Mouse (Mus musculus): ENCODE data around the gene Bean1. TPM values are rescaled to one million over a fixed set of nuclear protein-coding genes. Genes with fewer than 3 reads are reported as not detected.

The Bean1 gene
- polyA plus RNA-seq, 1 experiment from 2014 or later, result 0.20 TPM

DNA sequence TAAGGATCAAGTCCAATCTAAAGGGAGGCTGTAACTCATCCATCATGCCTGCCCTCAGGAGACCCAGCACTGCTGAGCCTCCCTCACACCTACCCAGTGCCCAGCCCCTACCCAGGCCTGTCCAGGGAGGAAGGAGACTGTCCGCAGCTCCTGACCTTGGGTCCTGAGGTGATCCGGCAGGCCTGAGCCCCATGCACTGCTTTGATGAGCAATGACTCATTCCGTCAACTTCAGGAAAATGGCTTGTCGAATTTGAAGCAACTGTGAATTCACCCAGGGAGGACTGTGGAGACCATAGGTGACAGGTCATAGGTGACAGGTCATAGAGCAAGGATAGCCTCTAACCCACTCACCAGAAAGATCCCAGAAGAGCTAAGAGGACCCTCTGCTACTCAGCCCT lies 26.9 kb upstream of the Bean1 start:
- H3K27me3 ChIP-seq (replicated peaks; ENCODE audit: low read depth, poor library complexity, severe bottlenecking), result no peaks in the 10 kb centered on the region
- no peak overlapping the region for H3K4me3 ChIP-seq
- WGBS, result 77% methylated on average over 4 of the region's 4 CpGs
- no peak for DNase-seq (ENCODE audit: low spot score)
- H3K36me3 ChIP-seq (replicated peaks), result no peaks in the 10 kb centered on the region
- H3K27ac ChIP-seq (replicated peaks), result no peak overlapping the region
- no peaks in the 10 kb centered on the region for H3K9me3 ChIP-seq
- H3K4me1 ChIP-seq, result peaks cover 4% of the 10 kb centered on the region; the same call in 1 of the 2 replicates

DNA sequence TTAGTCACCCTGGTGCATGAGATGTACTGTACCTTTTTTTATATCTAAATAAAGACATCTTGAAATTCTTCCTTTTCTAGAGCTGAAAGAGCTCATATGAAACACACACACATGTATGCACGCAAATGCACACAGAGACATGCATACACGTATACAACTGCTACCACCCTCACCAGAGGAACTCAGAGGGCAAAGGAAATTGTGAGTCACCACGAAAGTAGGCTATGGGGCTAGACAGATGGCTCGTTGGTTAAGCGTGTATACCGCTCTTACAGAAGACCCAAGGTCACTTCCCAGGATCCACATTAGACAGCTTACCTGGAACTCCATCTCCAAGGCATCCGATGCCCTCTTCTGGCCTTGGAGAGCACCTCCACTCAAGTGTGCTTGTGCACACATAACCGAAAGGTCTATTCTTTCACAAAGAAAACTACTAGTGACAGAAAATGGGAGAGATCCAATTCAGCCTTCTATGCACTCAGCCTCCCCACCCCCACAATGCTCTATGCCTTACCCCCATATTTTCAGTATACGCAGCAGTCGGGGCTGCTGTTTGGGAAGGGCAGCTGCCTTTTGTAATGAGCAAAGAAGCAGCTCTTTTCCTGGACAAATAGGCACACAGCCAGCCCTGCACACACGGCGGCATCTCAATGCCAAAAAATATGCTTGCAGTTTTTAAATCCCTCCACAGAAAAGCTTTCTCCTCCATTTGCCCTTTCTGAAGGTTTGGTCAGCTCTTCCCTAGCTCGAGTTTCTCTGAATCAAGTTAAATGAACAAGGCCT lies 25.6 kb upstream of the Bean1 start:
- Histone ChIP-seq H3K36me3 (replicated peaks) (no peaks in the 10 kb centered on the region), H3K9me3 (no peaks in the 10 kb centered on the region), H3K4me1 (peaks cover 4% of the 10 kb centered on the region; the same call in 1 of the 2 replicates), H3K27me3 (replicated peaks; ENCODE audit: low read depth, poor library complexity, severe bottlenecking) (no peaks in the 10 kb centered on the region), H3K27ac (replicated peaks) (no peak overlapping the region), H3K4me3 (no peak overlapping the region)
- no peak for DNase-seq (ENCODE audit: low spot score)
- 87% methylated on average over 13 of the region's 13 CpGs for WGBS

DNA sequence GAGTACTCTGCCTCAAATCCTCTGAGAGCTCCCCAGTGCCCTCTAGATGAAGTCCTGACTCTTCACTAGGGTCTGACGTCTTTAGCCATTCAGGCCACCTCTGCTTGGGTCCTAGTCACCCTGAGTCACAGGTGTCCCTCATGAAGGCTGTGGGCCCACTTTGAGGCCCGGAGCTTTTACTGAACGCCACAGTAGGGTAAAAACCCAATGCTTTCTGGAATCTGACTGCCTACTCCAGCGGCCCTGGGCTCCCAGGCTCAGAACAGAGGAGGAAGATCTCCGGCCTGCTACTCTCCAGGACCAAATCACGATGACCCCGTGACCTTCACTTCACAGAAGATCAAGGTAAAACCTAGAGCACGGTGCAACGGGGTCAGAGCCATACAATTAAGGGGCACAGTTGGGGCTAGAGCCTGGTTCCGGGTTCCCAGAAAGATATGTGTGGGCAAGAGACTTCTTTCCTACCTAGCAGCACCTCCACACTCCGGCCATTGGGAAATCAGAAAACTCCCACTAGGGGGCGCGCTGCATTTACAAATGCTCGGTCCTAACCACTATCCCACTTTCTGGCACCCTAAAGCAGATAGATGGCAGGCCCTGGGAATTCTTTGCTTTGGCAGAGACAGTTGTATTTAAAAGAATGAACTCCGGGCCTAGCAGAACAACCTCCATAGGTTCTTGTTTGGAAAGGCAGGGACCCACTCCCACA lies 24.1 kb upstream of the Bean1 start:
- Histone ChIP-seq H3K4me1 (peaks cover 4% of the 10 kb centered on the region; the same call in 1 of the 2 replicates), H3K27ac (replicated peaks) (no peak overlapping the region), H3K4me3 (no peak overlapping the region), H3K27me3 (replicated peaks; ENCODE audit: low read depth, poor library complexity, severe bottlenecking) (no peaks in the 10 kb centered on the region), H3K9me3 (no peaks in the 10 kb centered on the region), H3K36me3 (replicated peaks) (no peaks in the 10 kb centered on the region)
- WGBS, result 29% methylated on average over 15 of the region's 15 CpGs
- DNase-seq (ENCODE audit: low spot score), result peak; percentile 88

DNA sequence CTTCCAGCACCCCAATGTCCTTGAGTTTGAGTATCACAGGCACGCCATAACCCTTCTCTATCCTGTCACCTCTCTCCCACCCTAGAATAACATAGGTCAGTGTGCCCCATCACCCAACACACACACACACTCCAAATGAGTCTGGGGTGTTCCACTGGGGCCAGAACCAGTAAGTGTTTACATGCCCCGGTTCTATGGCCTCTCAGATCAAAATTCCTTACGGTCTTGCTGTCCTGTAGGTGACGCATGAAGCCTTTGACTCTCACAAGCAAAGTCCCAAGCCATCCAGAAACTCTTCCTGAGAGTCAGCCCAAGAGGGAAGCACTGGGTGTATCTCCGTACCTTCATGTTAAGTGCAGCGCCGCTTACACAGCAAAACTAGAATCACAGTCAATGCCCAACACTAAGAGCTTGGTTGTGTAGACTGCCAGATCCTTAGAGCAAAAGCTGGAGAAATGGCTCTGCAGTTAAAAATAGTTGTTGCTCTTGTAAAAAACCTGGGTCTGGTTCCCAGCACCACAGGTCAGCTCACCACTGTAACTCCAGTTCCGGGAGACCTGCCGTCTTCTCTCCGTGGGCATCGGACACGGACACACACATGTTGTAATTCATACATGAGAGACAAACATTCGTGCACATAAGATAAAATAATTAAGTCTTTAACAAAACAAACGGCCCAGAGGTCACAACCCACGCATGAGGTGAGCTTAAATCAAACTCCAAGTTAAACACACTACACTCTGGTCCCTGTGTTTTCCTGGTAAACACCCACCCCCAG lies 23.3 kb upstream of the Bean1 start:
- Histone ChIP-seq H3K4me1 (peaks cover 4% of the 10 kb centered on the region; the same call in 1 of the 2 replicates), H3K9me3 (no peaks in the 10 kb centered on the region), H3K4me3 (no peak overlapping the region), H3K36me3 (replicated peaks) (no peaks in the 10 kb centered on the region), H3K27ac (replicated peaks) (no peak overlapping the region), H3K27me3 (replicated peaks; ENCODE audit: low read depth, poor library complexity, severe bottlenecking) (no peaks in the 10 kb centered on the region)
- DNase-seq (ENCODE audit: low spot score), result no peak
- WGBS, result 91% methylated on average over 15 of the region's 15 CpGs

DNA sequence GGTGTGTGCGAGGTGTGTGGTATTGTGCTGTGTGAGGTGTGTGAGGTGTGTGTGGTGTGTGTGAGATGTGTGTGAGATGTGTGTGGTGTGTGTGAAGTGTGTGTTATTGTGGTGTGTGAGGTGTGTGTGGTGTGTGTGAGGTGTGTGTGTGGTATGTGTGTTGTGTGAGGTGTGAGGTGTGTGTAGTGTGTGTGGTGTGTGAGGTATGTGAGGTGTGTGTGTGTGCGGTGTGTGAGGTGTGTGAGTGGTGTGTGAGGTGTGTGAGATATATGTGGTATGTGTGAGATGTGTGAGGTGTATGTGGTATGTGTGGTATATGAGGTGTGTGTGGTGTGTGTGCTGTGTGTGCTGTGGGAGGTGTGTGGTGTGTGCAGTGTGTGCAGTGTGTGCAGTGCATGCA lies 22.3 kb upstream of the Bean1 start:
- no peak for DNase-seq (ENCODE audit: low spot score)
- no peaks in the 10 kb centered on the region for H3K27me3 ChIP-seq (replicated peaks; ENCODE audit: low read depth, poor library complexity, severe bottlenecking)
- no peaks in the 10 kb centered on the region for H3K36me3 ChIP-seq (replicated peaks)
- no peak overlapping the region for H3K4me3 ChIP-seq
- WGBS, result 93% methylated on average over 2 of the region's 2 CpGs
- H3K4me1 ChIP-seq, result peaks cover 4% of the 10 kb centered on the region; the same call in 1 of the 2 replicates
- H3K27ac ChIP-seq (replicated peaks), result no peak overlapping the region
- H3K9me3 ChIP-seq, result no peaks in the 10 kb centered on the region

DNA sequence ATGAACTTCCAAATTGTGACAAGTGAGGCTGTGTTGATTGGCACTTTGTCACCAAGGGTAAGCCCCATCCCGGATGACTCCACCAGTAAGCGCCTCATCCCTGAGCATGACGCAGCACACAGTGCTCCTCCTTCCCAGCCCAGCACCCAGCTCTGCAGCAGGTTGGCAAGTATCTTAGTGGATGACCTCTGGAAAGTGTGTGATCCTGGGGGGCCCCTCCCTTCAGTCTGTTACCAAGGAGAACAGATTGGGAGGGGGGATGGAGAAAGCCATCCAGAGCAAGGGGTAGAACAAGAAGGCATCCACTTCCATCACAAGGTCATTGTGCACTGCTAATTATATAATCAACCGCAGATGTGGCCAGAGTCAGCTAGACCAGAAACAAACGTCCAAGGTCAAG lies 9.5 kb upstream of the Bean1 start:
- Histone ChIP-seq H3K4me1 (peaks cover 8% of the 10 kb centered on the region), H3K9me3 (no peaks in the 10 kb centered on the region), H3K36me3 (replicated peaks) (no peaks in the 10 kb centered on the region), H3K4me3 (no peak overlapping the region), H3K27me3 (replicated peaks; ENCODE audit: low read depth, poor library complexity, severe bottlenecking) (0 out of 2 replicates have a peak, but pooled peaks cover 5% of the 10 kb centered on the region), H3K27ac (replicated peaks) (no peak overlapping the region)
- DNase-seq (ENCODE audit: low spot score), result peak; percentile 40
- 61% methylated on average over 5 of the region's 5 CpGs for WGBS

DNA sequence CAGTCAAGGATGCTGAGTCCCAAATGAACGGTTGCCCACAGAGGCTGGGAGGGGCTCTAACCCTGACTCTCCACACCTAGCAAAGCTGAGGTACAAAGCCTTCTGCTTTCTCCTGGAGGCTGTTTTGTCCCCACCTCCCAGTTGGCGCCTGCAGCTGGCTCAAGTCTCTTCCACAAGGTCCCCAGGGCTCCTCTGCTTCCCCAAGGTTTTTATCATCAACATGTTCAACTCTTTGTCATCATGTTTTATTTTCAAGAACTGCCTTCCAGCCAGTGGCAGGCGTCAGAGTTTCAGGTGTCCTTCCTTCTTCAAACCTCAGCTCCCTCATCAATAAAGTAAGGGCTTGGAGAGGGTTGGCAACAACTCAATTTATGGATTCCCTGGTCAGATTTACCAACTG lies 781 bp upstream of the Bean1 start:
- WGBS, result 79% methylated on average over 3 of the region's 3 CpGs
- Histone ChIP-seq H3K4me3 (no peak overlapping the region), H3K4me1 (peaks cover 18% of the 10 kb centered on the region), H3K9me3 (no peaks in the 10 kb centered on the region), H3K36me3 (replicated peaks) (no peaks in the 10 kb centered on the region), H3K27ac (replicated peaks) (no peak overlapping the region), H3K27me3 (replicated peaks; ENCODE audit: low read depth, poor library complexity, severe bottlenecking) (peaks cover 70% of the 10 kb centered on the region)
- no peak for DNase-seq (ENCODE audit: low spot score)

DNA sequence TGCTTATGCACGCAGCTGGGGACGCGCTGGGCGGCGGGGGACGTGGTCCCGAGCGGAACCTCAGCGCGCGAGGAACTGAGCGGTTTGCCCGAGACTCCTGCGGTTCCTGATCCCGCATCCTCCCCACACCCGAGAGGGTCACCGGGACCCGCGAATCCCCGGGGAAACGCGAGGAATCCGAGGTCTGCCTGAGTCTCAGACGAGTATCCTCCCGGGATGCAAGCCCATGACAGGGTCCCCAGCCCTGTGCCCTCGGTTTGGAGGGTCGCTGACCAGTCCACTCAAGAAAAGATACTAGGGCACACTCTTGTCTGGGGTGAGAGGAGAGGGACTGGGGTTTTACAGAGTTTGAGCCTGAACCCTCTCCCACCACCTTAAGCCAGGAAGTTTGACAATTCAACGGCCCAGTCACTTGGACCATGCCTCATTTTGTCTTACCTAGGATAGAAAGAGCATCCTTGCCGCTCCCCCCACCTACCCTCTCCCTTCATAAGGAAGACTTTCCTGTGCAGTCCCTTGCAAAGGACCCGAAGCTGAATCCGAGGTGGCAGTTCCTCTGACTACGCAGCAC lies 893 bp downstream of the Bean1 start:
- no peak for DNase-seq (ENCODE audit: low spot score)
- Histone ChIP-seq H3K4me3 (peak overlapping the region; percentile 80), H3K36me3 (replicated peaks) (no peaks in the 10 kb centered on the region), H3K27me3 (replicated peaks; ENCODE audit: low read depth, poor library complexity, severe bottlenecking) (peaks cover 71% of the 10 kb centered on the region), H3K4me1 (peaks cover 18% of the 10 kb centered on the region), H3K27ac (replicated peaks) (peak overlapping the region; percentile 70), H3K9me3 (no peaks in the 10 kb centered on the region)
- 5% methylated on average over 32 of the region's 32 CpGs for WGBS

DNA sequence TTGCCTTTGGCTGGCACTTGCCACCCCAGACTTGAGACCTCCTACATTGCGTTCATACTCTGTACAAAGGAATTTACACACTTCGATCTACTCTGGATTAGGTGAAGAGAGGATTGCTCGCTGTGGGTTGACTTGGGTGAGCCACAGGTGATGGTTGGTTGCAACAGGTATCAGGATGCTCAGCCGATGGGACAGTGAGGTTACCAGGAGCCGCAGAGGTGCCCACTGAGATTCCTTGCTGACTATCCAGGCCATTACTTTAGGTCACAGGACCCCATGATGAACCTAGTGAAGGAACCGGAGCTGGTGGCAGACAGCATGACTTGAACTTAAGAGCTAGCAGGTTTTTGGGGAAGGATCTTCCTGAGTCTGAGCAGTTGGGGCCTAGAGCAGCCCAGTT lies 2.2 kb downstream of the Bean1 start:
- Histone ChIP-seq H3K27me3 (replicated peaks; ENCODE audit: low read depth, poor library complexity, severe bottlenecking) (peaks cover 61% of the 10 kb centered on the region), H3K36me3 (replicated peaks) (no peaks in the 10 kb centered on the region), H3K4me1 (peaks cover 18% of the 10 kb centered on the region), H3K9me3 (no peaks in the 10 kb centered on the region), H3K27ac (replicated peaks) (no peak overlapping the region), H3K4me3 (no peak overlapping the region)
- WGBS, result 93% methylated on average over 6 of the region's 6 CpGs
- DNase-seq (ENCODE audit: low spot score), result no peak

DNA sequence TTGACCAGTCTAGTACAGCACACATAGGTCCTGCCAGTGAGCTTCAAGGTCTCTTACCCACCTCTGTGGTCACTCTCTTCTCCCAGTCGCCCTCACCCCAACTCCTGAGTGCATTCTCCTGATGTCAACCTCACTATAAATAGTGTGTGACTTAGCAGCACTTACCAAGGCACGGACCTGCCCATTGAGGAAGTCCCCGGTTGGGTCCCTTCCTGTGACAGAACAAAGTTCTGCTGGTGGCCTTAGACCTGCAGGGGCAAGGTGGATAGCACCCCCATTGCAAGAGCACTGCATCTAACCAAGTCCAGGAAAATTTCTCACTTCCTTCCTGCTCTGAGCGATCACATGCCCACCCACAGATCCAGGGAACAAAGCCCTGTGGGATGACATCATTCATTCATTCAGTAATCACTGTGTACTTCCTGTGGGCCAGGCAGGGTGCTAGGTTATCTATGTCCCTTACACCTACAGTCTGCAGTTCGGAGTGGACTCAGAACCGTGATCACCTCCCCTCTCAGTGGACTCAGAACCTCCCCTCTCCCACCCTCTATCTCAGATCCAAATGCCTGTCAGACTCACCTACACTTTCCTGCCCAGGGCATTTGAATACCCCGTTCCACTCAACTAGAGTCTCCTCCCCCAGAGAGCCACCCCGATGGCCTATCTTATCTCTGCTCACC lies 5.7 kb downstream of the Bean1 start:
- WGBS, result 80% methylated on average over 8 of the region's 8 CpGs
- Histone ChIP-seq H3K4me1 (peaks cover 6% of the 10 kb centered on the region), H3K27ac (replicated peaks) (no peak overlapping the region), H3K36me3 (replicated peaks) (no peaks in the 10 kb centered on the region), H3K4me3 (no peak overlapping the region), H3K27me3 (replicated peaks; ENCODE audit: low read depth, poor library complexity, severe bottlenecking) (peaks cover 35% of the 10 kb centered on the region), H3K9me3 (no peaks in the 10 kb centered on the region)
- DNase-seq (ENCODE audit: low spot score), result no peak

DNA sequence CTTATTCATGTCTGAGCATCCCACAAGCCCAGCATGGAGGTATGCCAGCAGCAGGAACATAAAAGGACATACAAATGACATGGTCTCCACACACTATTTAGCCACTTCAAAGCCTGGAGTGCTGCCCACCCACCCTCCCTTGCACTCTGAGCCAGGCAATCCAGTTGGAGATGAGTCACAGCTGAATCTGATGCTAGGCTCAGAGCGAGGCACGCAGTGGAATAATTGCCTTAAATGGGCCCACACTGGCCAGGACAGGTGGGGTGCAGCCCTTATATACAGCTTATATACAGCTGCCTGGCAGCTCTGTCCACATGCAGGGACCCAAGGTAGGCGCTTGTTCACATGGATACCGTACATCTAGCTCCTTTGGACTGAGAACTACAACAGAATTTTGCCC lies 6.8 kb downstream of the Bean1 start:
- Histone ChIP-seq H3K4me3 (no peak overlapping the region), H3K27ac (replicated peaks) (no peak overlapping the region), H3K9me3 (no peaks in the 10 kb centered on the region), H3K36me3 (replicated peaks) (no peaks in the 10 kb centered on the region), H3K4me1 (no peaks in the 10 kb centered on the region), H3K27me3 (replicated peaks; ENCODE audit: low read depth, poor library complexity, severe bottlenecking) (peaks cover 25% of the 10 kb centered on the region)
- WGBS, result 87% methylated on average over 4 of the region's 4 CpGs
- DNase-seq (ENCODE audit: low spot score), result no peak

DNA sequence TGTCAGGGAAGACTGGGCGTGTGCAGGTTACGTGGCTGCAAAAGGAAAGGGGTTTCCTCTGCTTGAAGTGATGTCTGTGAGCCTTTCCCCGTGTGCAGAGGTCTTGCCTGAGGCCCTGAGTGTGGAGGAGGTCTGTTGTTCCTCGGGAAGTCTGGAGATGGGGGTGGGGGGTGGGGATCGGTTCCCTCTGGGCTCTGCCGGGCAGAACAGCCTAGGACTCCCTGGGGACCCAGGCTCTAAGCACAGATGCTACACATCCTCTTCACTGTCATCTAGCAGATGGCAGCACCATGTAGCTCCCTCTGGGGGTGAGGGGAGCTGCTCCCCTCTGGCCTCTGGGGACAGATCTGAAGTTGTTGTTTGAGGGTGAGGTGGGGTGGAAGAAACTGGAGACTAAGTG lies 14.7 kb downstream of the Bean1 start:
- H3K4me3 ChIP-seq, result no peak overlapping the region
- H3K36me3 ChIP-seq (replicated peaks), result no peaks in the 10 kb centered on the region
- no peak for DNase-seq (ENCODE audit: low spot score)
- no peaks in the 10 kb centered on the region for H3K9me3 ChIP-seq
- H3K27ac ChIP-seq (replicated peaks), result no peak overlapping the region
- H3K27me3 ChIP-seq (replicated peaks; ENCODE audit: low read depth, poor library complexity, severe bottlenecking), result 0 out of 2 replicates have a peak, but pooled peaks cover 8% of the 10 kb centered on the region
- WGBS, result 26% methylated on average over 6 of the region's 6 CpGs
- H3K4me1 ChIP-seq, result peaks cover 9% of the 10 kb centered on the region

All from embryonic facial prominence, embryonic 10.5 days (tissue).